Mouse (Mus musculus): ENCODE data around the gene Gpr37l1.
"Not testable (repeated sequence)": the region's sequence is repeated elsewhere in the genome, so short reads cannot be mapped to it uniquely, and the experiment has no call there.

The Gpr37l1 gene

GRCm38 (mm10) chr1:135167435-135167834 lies at the start of gene Gpr37l1:
TSS of gene Gpr37l1 (minus strand) at chr1:135167681.
- DNase-seq: no peak

- no peak for DNase-seq
Measured at GRCm38 (mm10) chr1:135213772-135214640, 46.5 kb upstream of the Gpr37l1 start.

GRCm38 (mm10) chr1:135210421-135210820 lies 42.9 kb upstream of the Gpr37l1 start:
- no peak for DNase-seq

- no peak for DNase-seq
Measured at GRCm38 (mm10) chr1:135208716-135209115, 41.2 kb upstream of the Gpr37l1 start.

- DNase-seq: no peak
Measured at GRCm38 (mm10) chr1:135206586-135207339, 39.3 kb upstream of the Gpr37l1 start.

- DNase-seq: no peak
Measured at GRCm38 (mm10) chr1:135205257-135205656, 37.8 kb upstream of the Gpr37l1 start.

GRCm38 (mm10) chr1:135204196-135205126 lies 37.0 kb upstream of the Gpr37l1 start:
- no peak for DNase-seq

- no peak for DNase-seq
Measured at GRCm38 (mm10) chr1:135200400-135200799, 32.9 kb upstream of the Gpr37l1 start.

- DNase-seq: peak; percentile 72
Measured at GRCm38 (mm10) chr1:135199014-135199819, 31.7 kb upstream of the Gpr37l1 start.

- no peak for DNase-seq
Measured at GRCm38 (mm10) chr1:135198412-135198811, 30.9 kb upstream of the Gpr37l1 start.

- DNase-seq: no peak
Measured at GRCm38 (mm10) chr1:135195907-135196440, 28.5 kb upstream of the Gpr37l1 start.

GRCm38 (mm10) chr1:135194335-135194734 lies 26.9 kb upstream of the Gpr37l1 start:
- not testable (repeated sequence) for DNase-seq

- no peak for DNase-seq
Measured at GRCm38 (mm10) chr1:135189186-135189585, 21.7 kb upstream of the Gpr37l1 start.

- no peak for DNase-seq
Measured at GRCm38 (mm10) chr1:135188197-135188596, 20.7 kb upstream of the Gpr37l1 start.

GRCm38 (mm10) chr1:135187016-135187415 lies 19.5 kb upstream of the Gpr37l1 start:
- DNase-seq: not testable (repeated sequence)

GRCm38 (mm10) chr1:135186427-135186826 lies 18.9 kb upstream of the Gpr37l1 start:
- no peak for DNase-seq

GRCm38 (mm10) chr1:135185936-135186335 lies 18.5 kb upstream of the Gpr37l1 start:
- DNase-seq: no peak

GRCm38 (mm10) chr1:135183941-135184570 lies 16.6 kb upstream of the Gpr37l1 start:
- DNase-seq: no peak

GRCm38 (mm10) chr1:135183448-135183847 lies 16.0 kb upstream of the Gpr37l1 start:
- no peak for DNase-seq

- DNase-seq: no peak
Measured at GRCm38 (mm10) chr1:135182975-135183374, 15.5 kb upstream of the Gpr37l1 start.

Measured in kidney, adult 9 months (tissue).